Mouse (Mus musculus) lung, postnatal 0 days (tissue): ENCODE results near the gene Cela3a.

ENCODE experiments used
- CTCF ChIP-seq: IDR thresholded peaks from 2 replicates; pipeline ENCODE4 v1.5.1; 2016; ENCODE audit warnings: antibody characterized with exemption, mild to moderate bottlenecking
- EP300 ChIP-seq: IDR thresholded peaks from 2 replicates; pipeline ENCODE4 v1.6.1; 2016; ENCODE audit warnings: antibody characterized with exemption, mild to moderate bottlenecking, control low read depth

- TF ChIP-seq EP300 (no peak), CTCF (no peak)
Measured at GRCm38 (mm10) chr4:137390196-137390595, 19.4 kb downstream of the Cela3a start.
